Mouse (Mus musculus): ENCODE measurements around the gene A630001G21Rik. TPM values are rescaled to one million over a fixed set of nuclear protein-coding genes. Genes with fewer than 3 reads are reported as not detected.

The A630001G21Rik gene
- polyA plus RNA-seq, 1 experiment from 2014 or later, result 1.1 TPM

DNA sequence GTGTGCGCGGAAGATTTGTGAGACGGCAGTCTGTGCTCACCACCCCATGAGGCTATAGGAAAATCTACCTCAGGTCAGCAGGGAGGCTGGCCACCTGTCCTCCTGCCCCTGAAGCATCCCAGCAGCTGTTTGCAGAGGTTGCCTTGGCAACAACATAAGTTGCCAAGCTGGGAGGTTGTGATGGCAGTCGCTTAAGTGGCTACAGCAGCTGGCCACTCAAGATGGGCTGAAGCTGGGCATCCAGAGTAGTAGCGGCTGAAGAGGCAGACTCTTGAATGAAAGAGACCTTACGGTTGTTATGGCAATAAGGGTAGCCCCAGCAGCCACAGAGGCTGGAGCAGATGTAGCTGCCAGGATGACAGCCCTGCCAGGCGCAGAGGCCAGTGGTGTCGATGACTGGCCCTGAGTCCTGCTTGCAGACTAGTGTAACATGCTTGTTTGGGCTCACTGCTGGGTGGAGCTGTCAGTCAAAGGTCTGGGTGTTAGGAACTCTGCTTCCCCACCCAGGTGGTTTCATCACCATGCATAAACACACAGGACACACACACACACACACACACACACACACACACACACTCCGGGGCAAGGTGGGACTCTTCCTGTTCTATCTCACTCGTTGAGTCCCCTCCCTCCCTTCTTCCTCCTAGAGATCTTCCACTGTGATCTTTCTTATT, 58.1 kb downstream of the A630001G21Rik start:
- no peak overlapping the region for H3K9ac ChIP-seq (replicated peaks)
- peak; percentile 64; the same call in 1 of the 2 replicates for ATAC-seq (ENCODE audit: low FRiP score, low read depth)
- H3K4me2 ChIP-seq (replicated peaks), result no peak overlapping the region
- no peaks in the 10 kb centered on the region for H3K9me3 ChIP-seq
- no peaks in the 10 kb centered on the region for H3K36me3 ChIP-seq
- peaks cover 5% of the 10 kb centered on the region; the same call in 1 of the 2 replicates for H3K4me1 ChIP-seq
- WGBS, result 71% methylated on average over 10 of the region's 10 CpGs
- no peaks in the 10 kb centered on the region for H3K27me3 ChIP-seq
- H3K27ac ChIP-seq (replicated peaks), result no peak overlapping the region
- H3K4me3 ChIP-seq, result no peak overlapping the region

DNA sequence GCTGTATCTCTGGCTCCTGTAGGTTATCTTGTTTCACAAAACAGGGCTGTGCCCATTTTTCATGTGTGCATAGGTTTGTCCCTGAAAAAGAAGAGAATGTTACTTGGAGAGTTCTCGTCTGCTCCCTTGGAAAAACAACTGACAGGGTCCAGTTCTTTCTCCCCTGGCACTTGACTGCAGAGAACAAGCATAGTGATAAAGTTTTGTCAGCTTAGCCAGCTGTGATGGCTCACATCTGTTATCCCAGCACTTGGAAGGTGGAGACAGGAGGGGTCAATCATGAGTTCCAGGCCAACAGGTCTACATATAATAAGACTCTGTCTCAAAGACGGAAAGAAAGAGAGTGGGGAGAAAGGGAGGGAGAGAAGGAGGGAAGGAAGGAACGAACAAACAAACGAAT, 59.4 kb downstream of the A630001G21Rik start:
- H3K4me3 ChIP-seq, result no peak overlapping the region
- 86% methylated on average over 4 of the region's 4 CpGs for WGBS
- no peak overlapping the region for H3K27ac ChIP-seq (replicated peaks)
- H3K36me3 ChIP-seq, result no peaks in the 10 kb centered on the region
- no peak overlapping the region for H3K4me2 ChIP-seq (replicated peaks)
- no peaks in the 10 kb centered on the region for H3K27me3 ChIP-seq
- H3K9me3 ChIP-seq, result no peaks in the 10 kb centered on the region
- H3K9ac ChIP-seq (replicated peaks), result no peak overlapping the region
- peaks cover 5% of the 10 kb centered on the region; the same call in 1 of the 2 replicates for H3K4me1 ChIP-seq
- no peak for ATAC-seq (ENCODE audit: low FRiP score, low read depth)

GRCm38 (mm10) chr1:85716447-85717027, 61.9 kb downstream of the A630001G21Rik start:
- no peaks in the 10 kb centered on the region for H3K36me3 ChIP-seq
- H3K4me1 ChIP-seq, result peaks cover 5% of the 10 kb centered on the region; the same call in 1 of the 2 replicates
- 58% methylated on average over 7 of the region's 7 CpGs for WGBS
- H3K27me3 ChIP-seq, result no peaks in the 10 kb centered on the region
- no peak overlapping the region for H3K9ac ChIP-seq (replicated peaks)
- no peak overlapping the region for H3K4me3 ChIP-seq
- peak; percentile 51; the same call in 1 of the 2 replicates for ATAC-seq (ENCODE audit: low FRiP score, low read depth)
- H3K27ac ChIP-seq (replicated peaks), result no peak overlapping the region
- H3K9me3 ChIP-seq, result no peaks in the 10 kb centered on the region
- H3K4me2 ChIP-seq (replicated peaks), result no peak overlapping the region

DNA sequence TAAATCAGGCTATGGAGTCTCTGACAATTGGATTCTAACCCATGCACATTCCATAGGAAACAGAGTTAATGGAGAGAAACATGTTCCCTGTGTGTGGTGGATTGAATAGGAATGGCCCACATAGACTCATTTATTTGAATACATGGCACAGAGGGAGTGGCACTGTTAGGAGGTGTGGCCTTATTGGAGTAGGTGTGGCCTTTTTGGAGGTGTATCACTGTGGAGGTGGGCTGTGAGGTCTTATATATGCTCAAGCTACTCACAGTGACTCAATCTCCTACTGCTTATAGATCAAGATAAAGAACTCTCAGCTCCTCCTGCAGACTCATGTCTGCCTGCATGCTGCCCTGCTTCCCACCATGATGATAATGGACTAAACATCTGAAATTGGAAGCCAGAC, 63.9 kb downstream of the A630001G21Rik start:
- Histone ChIP-seq H3K9me3 (no peaks in the 10 kb centered on the region), H3K27ac (replicated peaks) (no peak overlapping the region), H3K27me3 (no peaks in the 10 kb centered on the region), H3K9ac (replicated peaks) (no peak overlapping the region), H3K4me1 (no peaks in the 10 kb centered on the region; the same call in 1 of the 2 replicates), H3K4me3 (no peak overlapping the region), H3K36me3 (no peaks in the 10 kb centered on the region), H3K4me2 (replicated peaks) (no peak overlapping the region)
- ATAC-seq (ENCODE audit: low FRiP score, low read depth), result no peak

DNA sequence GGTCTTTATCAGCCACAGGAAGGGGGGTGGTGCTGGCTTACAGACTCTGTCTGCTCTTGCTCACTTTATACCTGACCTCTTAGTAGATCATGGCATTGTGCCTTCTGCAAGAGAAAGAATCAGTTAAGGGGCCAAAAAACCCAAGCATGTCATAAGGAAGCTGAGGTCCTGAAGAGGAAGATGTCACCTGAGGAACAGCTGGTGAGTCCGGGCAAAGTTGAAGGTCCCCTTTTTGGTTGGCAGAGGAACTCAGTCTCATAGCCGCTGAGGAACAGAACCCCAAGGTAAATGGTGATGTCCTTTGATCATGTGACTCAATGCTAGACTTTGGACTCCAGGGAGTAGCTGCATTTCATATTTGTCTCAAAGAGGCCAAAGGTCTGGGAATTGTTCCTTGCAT, 71.7 kb downstream of the A630001G21Rik start:
- H3K27ac ChIP-seq (replicated peaks), result no peak overlapping the region
- no peak overlapping the region for H3K4me3 ChIP-seq
- ATAC-seq (ENCODE audit: low FRiP score, low read depth), result no peak
- no peaks in the 10 kb centered on the region for H3K36me3 ChIP-seq
- no peak overlapping the region for H3K4me2 ChIP-seq (replicated peaks)
- no peaks in the 10 kb centered on the region for H3K4me1 ChIP-seq
- no peaks in the 10 kb centered on the region for H3K9me3 ChIP-seq
- 93% methylated on average over 2 of the region's 2 CpGs for WGBS
- no peaks in the 10 kb centered on the region for H3K27me3 ChIP-seq
- H3K9ac ChIP-seq (replicated peaks), result no peak overlapping the region

DNA sequence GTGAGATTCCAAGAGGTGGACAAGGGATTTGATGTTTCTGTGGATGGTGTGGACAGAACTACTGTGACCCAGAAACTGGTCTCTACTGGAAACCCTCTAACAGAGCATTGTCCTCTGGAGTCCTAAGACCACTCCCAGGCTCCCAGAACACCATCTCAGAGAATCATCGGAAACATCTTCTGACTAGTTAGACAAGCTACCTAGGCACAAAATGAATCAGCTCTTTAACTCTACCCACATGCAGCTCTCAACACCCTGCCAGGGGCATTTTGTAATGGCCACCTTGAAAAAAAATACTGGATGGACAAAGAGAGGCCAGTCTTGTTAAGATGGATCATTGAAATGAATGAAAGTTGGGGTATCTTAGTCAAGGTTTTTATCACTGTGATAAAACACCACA, 72.9 kb downstream of the A630001G21Rik start:
- Histone ChIP-seq H3K4me2 (replicated peaks) (no peak overlapping the region), H3K27ac (replicated peaks) (no peak overlapping the region), H3K4me3 (no peak overlapping the region), H3K4me1 (no peaks in the 10 kb centered on the region), H3K36me3 (no peaks in the 10 kb centered on the region), H3K9ac (replicated peaks) (no peak overlapping the region), H3K27me3 (no peaks in the 10 kb centered on the region), H3K9me3 (no peaks in the 10 kb centered on the region)
- 91% methylated on average over 1 of the region's 1 CpGs for WGBS
- no peak for ATAC-seq (ENCODE audit: low FRiP score, low read depth)

- H3K27me3 ChIP-seq, result no peaks in the 10 kb centered on the region
- peak overlapping the region; percentile 39; the same call in 1 of the 2 replicates for H3K9ac ChIP-seq (replicated peaks)
- H3K4me3 ChIP-seq, result peak overlapping the region; percentile 37
- no peak overlapping the region; the same call in 1 of the 2 replicates for H3K27ac ChIP-seq (replicated peaks)
- H3K9me3 ChIP-seq, result no peaks in the 10 kb centered on the region
- WGBS, result 30% methylated on average over 22 of the region's 22 CpGs
- H3K4me1 ChIP-seq, result no peaks in the 10 kb centered on the region
- peak; percentile 98 for ATAC-seq (ENCODE audit: low FRiP score, low read depth)
- H3K4me2 ChIP-seq (replicated peaks), result peak overlapping the region; percentile 54
- H3K36me3 ChIP-seq, result no peaks in the 10 kb centered on the region
Observed at GRCm38 (mm10) chr1:85703245-85704186, 74.9 kb downstream of the A630001G21Rik start.

GRCm38 (mm10) chr1:85702531-85702930, 75.9 kb downstream of the A630001G21Rik start:
- Histone ChIP-seq H3K4me1 (no peaks in the 10 kb centered on the region), H3K9ac (replicated peaks) (no peak overlapping the region), H3K36me3 (no peaks in the 10 kb centered on the region), H3K4me2 (replicated peaks) (no peak overlapping the region), H3K9me3 (no peaks in the 10 kb centered on the region), H3K4me3 (no peak overlapping the region), H3K27ac (replicated peaks) (no peak overlapping the region), H3K27me3 (no peaks in the 10 kb centered on the region)
- ATAC-seq (ENCODE audit: low FRiP score, low read depth), result no peak
- WGBS, result 83% methylated on average over 4 of the region's 4 CpGs

- Histone ChIP-seq H3K9me3 (no peaks in the 10 kb centered on the region), H3K36me3 (no peaks in the 10 kb centered on the region), H3K4me1 (no peaks in the 10 kb centered on the region), H3K4me3 (no peak overlapping the region), H3K9ac (replicated peaks) (no peak overlapping the region), H3K4me2 (replicated peaks) (no peak overlapping the region), H3K27ac (replicated peaks) (no peak overlapping the region), H3K27me3 (no peaks in the 10 kb centered on the region)
- WGBS, result 82% methylated on average over 4 of the region's 4 CpGs
- no peak for ATAC-seq (ENCODE audit: low FRiP score, low read depth)
Observed at GRCm38 (mm10) chr1:85697721-85698493, 80.5 kb downstream of the A630001G21Rik start.

DNA sequence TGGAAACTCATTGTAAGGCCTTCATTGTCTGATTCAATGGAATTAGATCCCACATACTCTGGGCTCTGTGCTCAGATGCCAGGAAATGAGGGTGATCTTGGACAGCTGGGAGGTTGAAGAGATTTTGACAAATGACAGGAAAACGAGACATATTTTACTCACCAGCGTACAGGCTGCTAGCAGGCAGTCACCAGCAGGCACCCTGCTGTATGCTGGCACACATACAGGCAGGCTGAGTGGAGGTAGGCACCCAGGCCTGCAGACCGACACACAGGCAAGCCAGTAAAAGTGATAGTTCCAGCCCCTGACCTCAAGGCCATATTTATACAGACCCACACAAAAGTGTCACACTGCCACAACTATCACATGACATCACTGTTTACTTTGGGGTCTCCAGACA, 82.8 kb downstream of the A630001G21Rik start:
- H3K27me3 ChIP-seq, result no peaks in the 10 kb centered on the region
- H3K36me3 ChIP-seq, result no peaks in the 10 kb centered on the region
- no peaks in the 10 kb centered on the region for H3K9me3 ChIP-seq
- no peak for ATAC-seq (ENCODE audit: low FRiP score, low read depth)
- no peak overlapping the region for H3K27ac ChIP-seq (replicated peaks)
- WGBS, result 85% methylated on average over 3 of the region's 3 CpGs
- H3K9ac ChIP-seq (replicated peaks), result no peak overlapping the region
- no peaks in the 10 kb centered on the region for H3K4me1 ChIP-seq
- no peak overlapping the region for H3K4me2 ChIP-seq (replicated peaks)
- no peak overlapping the region for H3K4me3 ChIP-seq

- no peak overlapping the region for H3K27ac ChIP-seq (replicated peaks)
- H3K27me3 ChIP-seq, result no peaks in the 10 kb centered on the region
- no peak overlapping the region for H3K4me3 ChIP-seq
- no peak for ATAC-seq (ENCODE audit: low FRiP score, low read depth)
- no peak overlapping the region for H3K4me2 ChIP-seq (replicated peaks)
- no peak overlapping the region for H3K9ac ChIP-seq (replicated peaks)
- no peaks in the 10 kb centered on the region for H3K36me3 ChIP-seq
- H3K9me3 ChIP-seq, result no peaks in the 10 kb centered on the region
- H3K4me1 ChIP-seq, result no peaks in the 10 kb centered on the region
- WGBS, result 74% methylated on average over 3 of the region's 3 CpGs
Observed at GRCm38 (mm10) chr1:85693280-85693679, 85.2 kb downstream of the A630001G21Rik start.
